Mouse (Mus musculus): ENCODE results near the gene Arl15.

The Arl15 gene

GRCm38 (mm10) chr13:113802571-113802970 lies 8.3 kb downstream of the Arl15 start:
- no peak for DNase-seq

GRCm38 (mm10) chr13:113811141-113811540 lies 16.8 kb downstream of the Arl15 start:
- no peak for DNase-seq

- DNase-seq, result no peak
Observed at GRCm38 (mm10) chr13:113811910-113812592, 17.7 kb downstream of the Arl15 start.

GRCm38 (mm10) chr13:113812593-113812975 lies 18.3 kb downstream of the Arl15 start:
- DNase-seq, result no peak

- DNase-seq, result no peak
Observed at GRCm38 (mm10) chr13:113814121-113814520, 19.8 kb downstream of the Arl15 start.

- no peak for DNase-seq
Observed at GRCm38 (mm10) chr13:113815697-113816420, 21.6 kb downstream of the Arl15 start.

GRCm38 (mm10) chr13:113816421-113816810 lies 22.1 kb downstream of the Arl15 start:
- DNase-seq, result no peak

- DNase-seq, result no peak
Observed at GRCm38 (mm10) chr13:113819006-113819405, 24.7 kb downstream of the Arl15 start.

- no peak for DNase-seq
Observed at GRCm38 (mm10) chr13:113820176-113820575, 25.9 kb downstream of the Arl15 start.

GRCm38 (mm10) chr13:113821891-113822290 lies 27.6 kb downstream of the Arl15 start:
- peak; percentile 10 for DNase-seq

GRCm38 (mm10) chr13:113824027-113824426 lies 29.7 kb downstream of the Arl15 start:
- no peak for DNase-seq

- no peak for DNase-seq
Observed at GRCm38 (mm10) chr13:113828633-113829032, 34.3 kb downstream of the Arl15 start.

- no peak for DNase-seq
Observed at GRCm38 (mm10) chr13:113829079-113829478, 34.8 kb downstream of the Arl15 start.

- DNase-seq, result no peak
Observed at GRCm38 (mm10) chr13:113830805-113831204, 36.5 kb downstream of the Arl15 start.

GRCm38 (mm10) chr13:113832947-113833346 lies 38.6 kb downstream of the Arl15 start:
- DNase-seq, result no peak

GRCm38 (mm10) chr13:113835921-113836320 lies 41.6 kb downstream of the Arl15 start:
- no peak for DNase-seq

GRCm38 (mm10) chr13:113838601-113839576 lies 44.6 kb downstream of the Arl15 start:
- no peak for DNase-seq

GRCm38 (mm10) chr13:113840421-113840820 lies 46.1 kb downstream of the Arl15 start:
- no peak for DNase-seq

- no peak for DNase-seq
Observed at GRCm38 (mm10) chr13:113842411-113843309, 48.4 kb downstream of the Arl15 start.

- no peak for DNase-seq
Observed at GRCm38 (mm10) chr13:113843310-113843649, 49.0 kb downstream of the Arl15 start.

- DNase-seq, result no peak
Observed at GRCm38 (mm10) chr13:113843901-113844300, 49.6 kb downstream of the Arl15 start.

GRCm38 (mm10) chr13:113844717-113845116 lies 50.4 kb downstream of the Arl15 start:
- no peak for DNase-seq
